Mouse (Mus musculus) forebrain, postnatal 0 days (tissue): ENCODE measurements around the gene Stk16. TPM values are rescaled to one million over a fixed set of nuclear protein-coding genes. Genes with fewer than 3 reads are reported as not detected.

Experiments
- ATAC-seq: fragments of 200-750 bp; cut with Nextera tagmentation; 2 replicates; pipeline ENCODE4 v1.8.0; 2017; ENCODE audit warnings: mild to moderate bottlenecking, moderate library complexity
- DNase-seq: peaks from one replicate; pipeline ENCODE4 v3.0.0-alpha.2; 2015
- H3K27ac ChIP-seq: fragments of 300-500 bp; sonication (generic); 2 replicates; pipeline ENCODE4 v1.5.1; 2014; ENCODE audit warnings: low read depth, mild to moderate bottlenecking, antibody characterized with exemption, low read length, moderate library complexity, mixed read lengths
- H3K27me3 ChIP-seq: fragments of 300-500 bp; sonication (generic); 2 replicates; pipeline ENCODE4 v1.6.1; 2014; ENCODE audit warnings: mild to moderate bottlenecking, low read length, mixed read lengths; ENCODE audit not compliant: insufficient read depth
- H3K36me3 ChIP-seq: fragments of 300-500 bp; sonication (generic); 2 replicates; pipeline ENCODE4 v1.6.1; 2014; ENCODE audit warnings: mild to moderate bottlenecking, moderate library complexity; ENCODE audit not compliant: insufficient read depth
- H3K4me1 ChIP-seq: fragments of 300-500 bp; sonication (generic); 2 replicates; pipeline ENCODE4 v1.6.1; 2014; ENCODE audit warnings: antibody characterized with exemption; ENCODE audit not compliant: insufficient read depth
- H3K4me2 ChIP-seq: fragments of 300-500 bp; sonication (generic); 2 replicates; pipeline ENCODE4 v1.6.1; 2014; ENCODE audit warnings: low read depth, mild to moderate bottlenecking, moderate library complexity
- H3K4me3 ChIP-seq: fragments of 300-500 bp; sonication (generic); 2 replicates; pipeline ENCODE4 v1.5.1; 2014; ENCODE audit warnings: low read depth, low read length, mixed read lengths
- H3K9ac ChIP-seq: fragments of 300-500 bp; sonication (generic); 2 replicates; pipeline ENCODE4 v1.6.1; 2014; ENCODE audit warnings: mild to moderate bottlenecking
- H3K9me3 ChIP-seq: fragments of 300-500 bp; sonication (generic); 2 replicates; pipeline ENCODE4 v1.6.1; 2016; ENCODE audit warnings: low read length
- CTCF ChIP-seq: sonication (generic); IDR thresholded peaks from 2 replicates; pipeline ENCODE4 v1.5.1; 2016; ENCODE audit warnings: antibody characterized with exemption, control low read depth, low read depth
- WGBS: fragments of 180-500 bp; shearing (Covaris S2); extraction: QIAGEN DNeasy Blood & Tissue Kit; methylation state at CpG from one replicate; pipeline ENCODE4 v1.1.7; 2014; 5-methylcytosine and 5-hydroxymethylcytosine counted together
- polyA plus RNA-seq: library from polyadenylated mRNA; unstranded; fragments of >200 nt; fragmentation: Nextera tagmentation; extraction: Ambion mirVana; gene quantifications from 2 replicates; pipeline ENCODE4 v1.2.1, GENCODE M21; 2015
- total RNA-seq: library from RNA; depleted of rRNA; stranded (reverse); fragments of >200 nt; gene quantifications from 2 replicates; pipeline ENCODE4 v1.2.3, GENCODE M21; 2014

Gene Stk16
- total and polyA plus RNA-seq, 2 experiments from 2014 or later = 102 TPM

- Histone ChIP-seq H3K4me1 (peaks cover 18% of the 10 kb centered on the region; the same call in 1 of the 2 replicates), H3K27ac (no peak overlapping the region), H3K4me3 (no peak overlapping the region), H3K4me2 (no peak overlapping the region), H3K9me3 (no peaks in the 10 kb centered on the region), H3K27me3 (no peaks in the 10 kb centered on the region), H3K36me3 (peaks cover 38% of the 10 kb centered on the region), H3K9ac (no peak overlapping the region)
- ATAC-seq (no peak), DNase-seq (no peak)
- 88% methylated on average over 4 of the region's 4 CpGs for WGBS
- no peak for TF ChIP-seq CTCF
Measured at GRCm38 (mm10) chr1:75212542-75212941, 1.9 kb downstream of the Stk16 start.

- H3K4me2 ChIP-seq = no peak overlapping the region
- 95% methylated on average over 7 of the region's 7 CpGs for WGBS
- no peak overlapping the region for H3K9ac ChIP-seq
- H3K36me3 ChIP-seq = peaks cover 38% of the 10 kb centered on the region
- no peaks in the 10 kb centered on the region for H3K9me3 ChIP-seq
- H3K27me3 ChIP-seq = no peaks in the 10 kb centered on the region
- no peak overlapping the region for H3K27ac ChIP-seq
- TF ChIP-seq CTCF = no peak
- H3K4me1 ChIP-seq = peaks cover 18% of the 10 kb centered on the region; the same call in 1 of the 2 replicates
- DNase-seq = no peak
- no peak overlapping the region for H3K4me3 ChIP-seq
- ATAC-seq = no peak
Measured at GRCm38 (mm10) chr1:75213096-75213495, 2.5 kb downstream of the Stk16 start.

- peaks cover 16% of the 10 kb centered on the region for H3K4me1 ChIP-seq
- 78% methylated on average over 2 of the region's 2 CpGs for WGBS
- no peak for DNase-seq
- TF ChIP-seq CTCF = no peak
- H3K4me3 ChIP-seq = no peak overlapping the region
- H3K4me2 ChIP-seq = no peak overlapping the region
- no peak overlapping the region for H3K27ac ChIP-seq
- no peaks in the 10 kb centered on the region for H3K27me3 ChIP-seq
- H3K9me3 ChIP-seq = no peaks in the 10 kb centered on the region
- H3K36me3 ChIP-seq = peaks cover 38% of the 10 kb centered on the region
- no peak for ATAC-seq
- no peak overlapping the region for H3K9ac ChIP-seq
Measured at GRCm38 (mm10) chr1:75214442-75214841, 3.8 kb downstream of the Stk16 start.

GRCm38 (mm10) chr1:75214886-75215285, 4.2 kb downstream of the Stk16 start:
- Histone ChIP-seq H3K9me3 (no peaks in the 10 kb centered on the region), H3K4me2 (no peak overlapping the region), H3K27me3 (peaks cover 3% of the 10 kb centered on the region; the same call in 1 of the 2 replicates), H3K36me3 (peaks cover 38% of the 10 kb centered on the region), H3K4me3 (no peak overlapping the region), H3K9ac (no peak overlapping the region), H3K27ac (no peak overlapping the region), H3K4me1 (peaks cover 13% of the 10 kb centered on the region)
- ATAC-seq (no peak), DNase-seq (no peak)
- WGBS = 61% methylated on average over 5 of the region's 5 CpGs
- no peak for TF ChIP-seq CTCF

- peaks cover 13% of the 10 kb centered on the region for H3K4me1 ChIP-seq
- H3K4me3 ChIP-seq = no peak overlapping the region
- H3K4me2 ChIP-seq = no peak overlapping the region
- peaks cover 12% of the 10 kb centered on the region for H3K27me3 ChIP-seq
- H3K9ac ChIP-seq = no peak overlapping the region
- H3K9me3 ChIP-seq = no peaks in the 10 kb centered on the region
- DNase-seq (no peak), ATAC-seq (no peak)
- H3K27ac ChIP-seq = no peak overlapping the region
- H3K36me3 ChIP-seq = peaks cover 38% of the 10 kb centered on the region
- WGBS = 90% methylated on average over 9 of the region's 9 CpGs
- TF ChIP-seq CTCF = no peak
Measured at GRCm38 (mm10) chr1:75215785-75216184, 5.1 kb downstream of the Stk16 start.

GRCm38 (mm10) chr1:75216797-75217585, 6.4 kb downstream of the Stk16 start:
- Histone ChIP-seq H3K4me2 (no peak overlapping the region), H3K9ac (no peak overlapping the region), H3K4me1 (peaks cover 5% of the 10 kb centered on the region), H3K36me3 (peaks cover 36% of the 10 kb centered on the region), H3K4me3 (no peak overlapping the region), H3K9me3 (no peaks in the 10 kb centered on the region), H3K27me3 (peaks cover 20% of the 10 kb centered on the region), H3K27ac (no peak overlapping the region)
- TF ChIP-seq CTCF = no peak
- DNase-seq (no peak), ATAC-seq (no peak)
- 82% methylated on average over 13 of the region's 13 CpGs for WGBS

GRCm38 (mm10) chr1:75217893-75218226, 7.2 kb downstream of the Stk16 start:
- peaks cover 20% of the 10 kb centered on the region for H3K27me3 ChIP-seq
- no peaks in the 10 kb centered on the region for H3K9me3 ChIP-seq
- peak overlapping the region; percentile 56 for H3K4me3 ChIP-seq
- TF ChIP-seq CTCF = no peak
- peaks cover 30% of the 10 kb centered on the region for H3K36me3 ChIP-seq
- peak overlapping the region; percentile 98 for H3K4me2 ChIP-seq
- DNase-seq = no peak
- H3K27ac ChIP-seq = no peak overlapping the region
- peaks cover 4% of the 10 kb centered on the region for H3K4me1 ChIP-seq
- peak overlapping the region; percentile 64; the same call in 1 of the 2 replicates for H3K9ac ChIP-seq
- 9% methylated on average over 6 of the region's 6 CpGs for WGBS
- no peak for ATAC-seq
